Comparison of ENCODE assay signal across 9 mouse cellular contexts in the genomic region with DNA sequence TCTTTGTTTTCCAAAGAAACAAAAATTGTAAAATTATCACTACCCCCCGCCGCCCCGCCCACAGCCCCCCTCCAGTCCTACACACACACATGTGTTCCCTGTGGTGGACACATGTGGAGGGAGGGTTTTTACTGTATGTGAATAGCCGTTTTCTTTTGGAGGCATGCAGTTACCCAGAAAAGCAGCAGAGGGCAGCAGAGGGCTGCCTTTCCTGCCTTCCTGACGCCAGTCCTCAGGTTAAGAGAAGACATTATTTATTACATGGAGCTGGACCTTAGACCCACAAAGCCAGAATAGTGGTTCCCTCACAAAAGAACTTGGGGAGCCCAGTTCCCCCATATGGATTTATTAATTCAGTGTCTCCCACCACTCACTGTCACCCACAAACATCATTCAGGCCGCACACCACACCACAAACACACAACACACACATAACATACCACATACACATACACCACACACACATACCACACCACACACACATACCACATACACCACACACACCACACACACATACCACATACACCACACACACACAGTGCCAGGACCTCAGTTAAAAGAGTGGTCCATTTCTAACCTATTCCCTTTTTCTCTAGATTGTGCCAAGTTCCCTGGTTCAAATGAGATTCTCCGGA. TPM values are rescaled to one million over a fixed set of nuclear protein-coding genes. Genes with fewer than 3 reads are reported as not detected.
DNase-seq lines count a peak whose midpoint lies in the region; ATAC-seq and TF ChIP-seq lines count a peak whose summit lies in the region.
"Had no signal": no experiment of that assay in that cellular context is flagged by ENCODE, and none has a peak within 500 bp of the region (broad histone marks: within the 10 kb centered on the region; RNA-seq: fewer than 3 reads in every experiment).

No protein-coding gene starts in this region.

- no peaks in the 10 kb centered on the region for H3K79me2 ChIP-seq in CH12.LX (replicated peaks; ENCODE audit: control insufficient read depth, extremely low read depth, insufficient read depth, poor library complexity, severe bottlenecking)

- H3K4me2 ChIP-seq in CH12.LX (ENCODE audit: insufficient read depth, low read depth, poor library complexity, severe bottlenecking), result no peak overlapping the region
- no peak overlapping the region for H3K4me2 ChIP-seq in heart, embryonic 16.5 days (ENCODE audit: low read depth, low read length)
- no peak overlapping the region for H3K4me2 ChIP-seq in liver, embryonic 15.5 days
- H3K4me2 ChIP-seq in neural tube, embryonic 14.5 days (ENCODE audit: low read depth, low read length), result no peak overlapping the region
- H3K4me2 ChIP-seq: heart, embryonic 15.5 days had no signal

- TF ChIP-seq EP300 in CH12.LX (IDR thresholded peaks at IDR 0.05; ENCODE audit: low read length), result no peak

- H3K9me3 ChIP-seq in CH12.LX (replicated peaks; ENCODE audit: low read length), result no peaks in the 10 kb centered on the region
- no peaks in the 10 kb centered on the region for H3K9me3 ChIP-seq in heart, embryonic 16.5 days (replicated peaks; ENCODE audit: control insufficient read depth, low read length)
- H3K9me3 ChIP-seq in liver, embryonic 15.5 days (replicated peaks), result no peaks in the 10 kb centered on the region
- no peaks in the 10 kb centered on the region for H3K9me3 ChIP-seq in neural tube, embryonic 14.5 days (ENCODE audit: control insufficient read depth, low read length)
- H3K9me3 ChIP-seq: heart, embryonic 15.5 days had no signal

- in situ Hi-C loops in CH12.LX (cut with MboI; ENCODE audit: low pct_ligation_motif_present, low pct_unique_long_range_greater_than_20kb, low sequenced_read_pairs), result loop anchor here (10.0 kb wide), 2 partner anchors 163 to 223 kb away; a partner anchor contains a TSS

- TF ChIP-seq POLR2A in CH12.LX (IDR thresholded peaks at IDR 0.05; ENCODE audit: low read depth, low read length), result no peak

- peak; percentile 63 for ATAC-seq in heart, embryonic 16.5 days (replicated peaks; ENCODE audit: extremely low read depth, insufficient read depth, low FRiP score)
- 0 out of 2 replicates have a peak, but pooled peaks have one; percentile 47 for ATAC-seq in liver, embryonic 15.5 days (ENCODE audit: insufficient read depth)
- ATAC-seq in neural tube, embryonic 14.5 days (ENCODE audit: low read depth), result peak; percentile 76

- no peak overlapping the region for H3K27ac ChIP-seq in CH12.LX (ENCODE audit: insufficient read depth, low read depth)
- peak overlapping the region; percentile 76 for H3K27ac ChIP-seq in brown adipose tissue, adult 24 weeks (replicated peaks; ENCODE audit: low read depth, low read length)
- no peak overlapping the region for H3K27ac ChIP-seq in heart, embryonic 16.5 days (ENCODE audit: low read length)
- H3K27ac ChIP-seq in liver, embryonic 15.5 days (replicated peaks), result no peak overlapping the region
- no peak overlapping the region for H3K27ac ChIP-seq in neural tube, embryonic 14.5 days (ENCODE audit: low read depth, low read length)
- H3K27ac ChIP-seq: heart, embryonic 15.5 days had no signal

- H3K9ac ChIP-seq in CH12.LX (ENCODE audit: insufficient read depth, low read depth), result no peak overlapping the region
- no peak overlapping the region for H3K9ac ChIP-seq in heart, embryonic 16.5 days (ENCODE audit: low read length)
- H3K9ac ChIP-seq in liver, embryonic 15.5 days, result no peak overlapping the region
- H3K9ac ChIP-seq in neural tube, embryonic 14.5 days (replicated peaks; ENCODE audit: low read depth, low read length), result no peak overlapping the region
- H3K9ac ChIP-seq: heart, embryonic 15.5 days had no signal

- dilution Hi-C loops in CH12.LX (cut with MboI; ENCODE audit: extremely low pct_ligation_motif_present, extremely low pct_unique_long_range_greater_than_20kb, low sequenced_read_pairs), result no loop called here

- peak; percentile 67 for DNase-seq in CH12.LX (ENCODE audit: extremely low read depth)
- peak; percentile 36 for DNase-seq in fibroblast of lung, adult 2 months (ENCODE audit: low read depth)
- peak; percentile 68 to 84 for DNase-seq in kidney, postnatal 36 days
- peak; percentile 33 for DNase-seq in telencephalon, adult 2 months (ENCODE audit: low read depth, low spot score)

- WGBS in heart, embryonic 16.5 days, result 17% methylated on average over 7 of the region's 7 CpGs
- 9% methylated on average over 7 of the region's 7 CpGs for WGBS in liver, embryonic 15.5 days (ENCODE audit: insufficient replicate concordance)
- 25% methylated on average over 7 of the region's 7 CpGs for WGBS in neural tube, embryonic 14.5 days

- TF ChIP-seq CTCF in CH12.LX (conservative IDR thresholded peaks at IDR 0.05 in 1 of 2, IDR thresholded peaks at IDR 0.05 in 1 of 2; ENCODE audit: low read depth in 2 of 2, low read length in 2 of 2), result peak; percentile 70 to 91

- peak; percentile 93 for TF ChIP-seq RAD21 in CH12.LX (IDR thresholded peaks at IDR 0.05; ENCODE audit: low read depth, low read length)

- no peak overlapping the region for H3K4me3 ChIP-seq in CH12.LX (replicated peaks in 1 of 3; ENCODE audit: low read depth in 2 of 3, low read length in 2 of 3, poor library complexity in 1 of 3)
- no peak overlapping the region for H3K4me3 ChIP-seq in brown adipose tissue, adult 24 weeks (ENCODE audit: insufficient read depth, low read depth, low read length)
- H3K4me3 ChIP-seq in heart, embryonic 16.5 days (ENCODE audit: low read length), result no peak overlapping the region
- H3K4me3 ChIP-seq in liver, embryonic 15.5 days (replicated peaks), result no peak overlapping the region
- H3K4me3 ChIP-seq in neural tube, embryonic 14.5 days (ENCODE audit: low read depth, low read length), result no peak overlapping the region
- H3K4me3 ChIP-seq: heart, embryonic 15.5 days had no signal

- H3K36me3 ChIP-seq in CH12.LX (replicated peaks in 1 of 2; ENCODE audit: control insufficient read depth in 1 of 2, insufficient read depth in 1 of 2, low read length in 1 of 2), result no peaks in the 10 kb centered on the region
- no peaks in the 10 kb centered on the region for H3K36me3 ChIP-seq in heart, embryonic 16.5 days (ENCODE audit: control insufficient read depth, insufficient read depth)
- no peaks in the 10 kb centered on the region for H3K36me3 ChIP-seq in liver, embryonic 15.5 days (replicated peaks)
- H3K36me3 ChIP-seq in neural tube, embryonic 14.5 days (ENCODE audit: control insufficient read depth, insufficient read depth, low read length), result no peaks in the 10 kb centered on the region
- H3K36me3 ChIP-seq: heart, embryonic 15.5 days had no signal

- peaks cover 46% of the 10 kb centered on the region for H3K27me3 ChIP-seq in CH12.LX (replicated peaks)
- peaks cover 4% of the 10 kb centered on the region; the same call in 1 of the 2 replicates for H3K27me3 ChIP-seq in heart, embryonic 16.5 days (ENCODE audit: control insufficient read depth, insufficient read depth, low read length)
- H3K27me3 ChIP-seq in liver, embryonic 15.5 days, result no peaks in the 10 kb centered on the region
- no peaks in the 10 kb centered on the region for H3K27me3 ChIP-seq in neural tube, embryonic 14.5 days (ENCODE audit: control insufficient read depth, insufficient read depth, low read length)
- H3K27me3 ChIP-seq: heart, embryonic 15.5 days had no signal

- H3K4me1 ChIP-seq in CH12.LX (ENCODE audit: control insufficient read depth in 1 of 2, insufficient read depth in 2 of 2), result peaks cover 0 to 3% of the 10 kb centered on the region in 2 experiments; a peak in 1 of 4 replicates
- peaks cover 5% of the 10 kb centered on the region; the same call in 1 of the 2 replicates for H3K4me1 ChIP-seq in brown adipose tissue, adult 24 weeks (ENCODE audit: control insufficient read depth, insufficient read depth, insufficient read length, low read length)
- peaks cover 2% of the 10 kb centered on the region; the same call in 1 of the 2 replicates for H3K4me1 ChIP-seq in heart, embryonic 16.5 days (ENCODE audit: control insufficient read depth, insufficient read depth, low read length)
- no peaks in the 10 kb centered on the region; the same call in 1 of the 2 replicates for H3K4me1 ChIP-seq in liver, embryonic 15.5 days (replicated peaks)
- H3K4me1 ChIP-seq in neural tube, embryonic 14.5 days (ENCODE audit: control insufficient read depth, insufficient read depth, low read length), result no peaks in the 10 kb centered on the region
- H3K4me1 ChIP-seq: heart, embryonic 15.5 days had no signal

TF ChIP-seq in CH12.LX, 34 proteins besides CTCF, POLR2A, EP300 and RAD21 (continues in another document):
- no peak for TF ChIP-seq CHD2 (IDR thresholded peaks at IDR 0.05; ENCODE audit: low read length)
- no peak for TF ChIP-seq MAX (IDR thresholded peaks at IDR 0.05; ENCODE audit: low read length)
- peak; percentile 33; the same call in 1 of the 2 replicates for TF ChIP-seq ZC3H11A (IDR thresholded peaks at IDR 0.05; ENCODE audit: low read depth, low read length)

RNA-seq across cellular contexts. Expression of a gene that starts 5.8 kb away (rescaled TPM):
- total RNA-seq in CH12.LX (2012; rRNA removed), result 12.3 and 12.9 TPM in 2 replicates
- 12.4 and 13.5 TPM in 2 replicates for total RNA-seq in CH12.LX (2014; rRNA removed)
- polyA plus RNA-seq in CH12.LX (2012; ENCODE audit: insufficient read length, low read depth), result 18.3 and 23.0 TPM in 2 replicates
- 17.3 and 26.7 TPM in 2 replicates for polyA plus RNA-seq in brown adipose tissue, adult 24 weeks (2012; ENCODE audit: insufficient read depth, insufficient read length, missing spikeins)
- 23.6 and 25.1 TPM in 2 replicates for polyA plus RNA-seq in heart, embryonic 16.5 days (2015; fragmentation: Nextera tagmentation; extraction: Ambion mirVana)
- 10.3 and 10.7 TPM in 2 replicates for polyA plus RNA-seq in liver, embryonic 15.5 days (2015; fragmentation: Nextera tagmentation; extraction: Ambion mirVana)
- 26.2 and 26.9 TPM in 2 replicates for polyA plus RNA-seq in neural tube, embryonic 14.5 days (2014; fragmentation: Nextera tagmentation; extraction: Ambion mirVana)

RNA-seq across cellular contexts. Expression of a gene that starts 49.1 kb away (rescaled TPM):
- 0.17 TPM in 1 of 2 replicates, not detected in the other for total RNA-seq in CH12.LX (2012; rRNA removed)
- not detected in 2 replicates for total RNA-seq in CH12.LX (2014; rRNA removed)
- polyA plus RNA-seq in CH12.LX (2012; ENCODE audit: insufficient read length, low read depth), result 0.30 and 0.52 TPM in 2 replicates
- not detected in 2 replicates for polyA plus RNA-seq in brown adipose tissue, adult 24 weeks (2012; ENCODE audit: insufficient read depth, insufficient read length, missing spikeins)
- 0.19 TPM in 1 of 2 replicates, not detected in the other for polyA plus RNA-seq in heart, embryonic 16.5 days (2015; fragmentation: Nextera tagmentation; extraction: Ambion mirVana)
- not detected in 2 replicates for polyA plus RNA-seq in liver, embryonic 15.5 days (2015; fragmentation: Nextera tagmentation; extraction: Ambion mirVana)
- 0.54 TPM in 1 of 2 replicates, not detected in the other for polyA plus RNA-seq in neural tube, embryonic 14.5 days (2014; fragmentation: Nextera tagmentation; extraction: Ambion mirVana)
- polyA plus RNA-seq: heart, embryonic 15.5 days had no signal

RNA-seq across cellular contexts. Expression of a gene that starts 52.9 kb away (rescaled TPM):
- 17.0 and 24.3 TPM in 2 replicates for total RNA-seq in CH12.LX (2012; rRNA removed)
- total RNA-seq in CH12.LX (2014; rRNA removed), result 36.3 and 37.5 TPM in 2 replicates
- polyA plus RNA-seq in CH12.LX (2012; ENCODE audit: insufficient read length, low read depth), result 22.1 and 27.7 TPM in 2 replicates
- 48.5 and 53.5 TPM in 2 replicates for polyA plus RNA-seq in brown adipose tissue, adult 24 weeks (2012; ENCODE audit: insufficient read depth, insufficient read length, missing spikeins)
- 65.5 and 69.9 TPM in 2 replicates for polyA plus RNA-seq in heart, embryonic 16.5 days (2015; fragmentation: Nextera tagmentation; extraction: Ambion mirVana)
- polyA plus RNA-seq in liver, embryonic 15.5 days (2015; fragmentation: Nextera tagmentation; extraction: Ambion mirVana), result 15.7 and 16.4 TPM in 2 replicates
- polyA plus RNA-seq in neural tube, embryonic 14.5 days (2014; fragmentation: Nextera tagmentation; extraction: Ambion mirVana), result 42.7 and 48.1 TPM in 2 replicates
